8 mouse cellular contexts compared by ENCODE assay signal in genomic region chr19:41442608-41442969, GRCm38 (mm10). TPM values are rescaled to one million over a fixed set of nuclear protein-coding genes. Genes with fewer than 3 reads are reported as not detected.
DNase-seq lines count a peak whose midpoint lies in the region; ATAC-seq and TF ChIP-seq lines count a peak whose summit lies in the region.

No protein-coding gene starts in this region.

- no peaks in the 10 kb centered on the region for H3K36me3 ChIP-seq in E14TG2a.4 (ENCODE audit: insufficient read depth, low read length)
- no peaks in the 10 kb centered on the region for H3K36me3 ChIP-seq in embryonic facial prominence, embryonic 13.5 days
- H3K36me3 ChIP-seq in heart, embryonic 15.5 days, result no peaks in the 10 kb centered on the region
- H3K36me3 ChIP-seq in kidney, postnatal 0 days (ENCODE audit: insufficient read depth, low read length), result no peaks in the 10 kb centered on the region

- H3K27me3 ChIP-seq in E14TG2a.4 (ENCODE audit: insufficient read depth, low read length), result peaks cover 44% of the 10 kb centered on the region
- H3K27me3 ChIP-seq in embryonic facial prominence, embryonic 13.5 days, result peaks cover 11% of the 10 kb centered on the region
- H3K27me3 ChIP-seq in heart, embryonic 15.5 days, result peaks cover 18% of the 10 kb centered on the region
- H3K27me3 ChIP-seq in kidney, postnatal 0 days (ENCODE audit: insufficient read depth, low read length), result no peaks in the 10 kb centered on the region

- peak; percentile 99 for TF ChIP-seq CTCF in E14TG2a.4 (conservative IDR thresholded peaks at IDR 0.05; ENCODE audit: low read length)
- peak; percentile 79 for TF ChIP-seq CTCF in kidney, postnatal 0 days (IDR thresholded peaks at IDR 0.05; ENCODE audit: low read depth)

- peak overlapping the region; percentile 56 for H3K4me2 ChIP-seq in embryonic facial prominence, embryonic 13.5 days
- H3K4me2 ChIP-seq in heart, embryonic 15.5 days, result peak overlapping the region; percentile 70
- peak overlapping the region; percentile 46 for H3K4me2 ChIP-seq in kidney, postnatal 0 days (ENCODE audit: low read length)

- ATAC-seq in embryonic facial prominence, embryonic 13.5 days (ENCODE audit: insufficient number of reproducible peaks, insufficient read depth, low FRiP score, low TSS enrichment, low read depth), result no peak
- ATAC-seq in heart, embryonic 15.5 days (replicated peaks; ENCODE audit: insufficient number of reproducible peaks, insufficient read depth, low FRiP score, low read depth), result no peak
- no peak for ATAC-seq in kidney, postnatal 0 days (replicated peaks; ENCODE audit: low FRiP score, low read depth)

- 11% methylated on average over 6 of the region's 6 CpGs for WGBS in embryonic facial prominence, embryonic 13.5 days
- WGBS in heart, embryonic 15.5 days, result 9% methylated on average over 6 of the region's 6 CpGs
- 31% methylated on average over 6 of the region's 6 CpGs for WGBS in kidney, postnatal 0 days

- H3K9ac ChIP-seq in embryonic facial prominence, embryonic 13.5 days, result peak overlapping the region; percentile 17; the same call in 1 of the 2 replicates
- H3K9ac ChIP-seq in heart, embryonic 15.5 days, result peak overlapping the region; percentile 38; the same call in 1 of the 2 replicates
- no peak overlapping the region for H3K9ac ChIP-seq in kidney, postnatal 0 days (ENCODE audit: low read depth, low read length)

- peak; percentile 75 to 86 for DNase-seq in adrenal gland, adult (ENCODE audit: inconsistent age in 2 of 2, low spot score in 1 of 2)
- DNase-seq in kidney, postnatal 0 days (ENCODE audit: low spot score), result peak; percentile 55
- peak; percentile 55 for DNase-seq in lung, postnatal 25 days (ENCODE audit: low spot score)
- DNase-seq in right cerebral cortex, postnatal 25 days, result peak; percentile 24
- peak; percentile 67 for DNase-seq in yolk sac, embryonic 10.5 days (ENCODE audit: low spot score)

- H3K9me3 ChIP-seq in E14TG2a.4 (ENCODE audit: low read length), result no peaks in the 10 kb centered on the region
- no peaks in the 10 kb centered on the region for H3K9me3 ChIP-seq in embryonic facial prominence, embryonic 13.5 days
- H3K9me3 ChIP-seq in heart, embryonic 15.5 days (replicated peaks), result no peaks in the 10 kb centered on the region
- H3K9me3 ChIP-seq in kidney, postnatal 0 days (replicated peaks; ENCODE audit: low read length), result no peaks in the 10 kb centered on the region

- peaks cover 54% of the 10 kb centered on the region for H3K4me1 ChIP-seq in E14TG2a.4 (replicated peaks; ENCODE audit: low read depth, low read length)
- no peaks in the 10 kb centered on the region for H3K4me1 ChIP-seq in embryonic facial prominence, embryonic 13.5 days
- H3K4me1 ChIP-seq in heart, embryonic 15.5 days (replicated peaks), result peaks cover 7% of the 10 kb centered on the region
- 0 out of 2 replicates have a peak, but pooled peaks cover 8% of the 10 kb centered on the region for H3K4me1 ChIP-seq in kidney, postnatal 0 days (replicated peaks; ENCODE audit: insufficient read depth, low read length)

- H3K27ac ChIP-seq in embryonic facial prominence, embryonic 13.5 days, result no peak overlapping the region
- no peak overlapping the region for H3K27ac ChIP-seq in heart, embryonic 15.5 days
- no peak overlapping the region for H3K27ac ChIP-seq in kidney, postnatal 0 days

- H3K4me3 ChIP-seq in E14TG2a.4 (replicated peaks; ENCODE audit: low read length), result peak overlapping the region; percentile 35; the same call in 1 of the 2 replicates
- peak overlapping the region; percentile 34 for H3K4me3 ChIP-seq in embryonic facial prominence, embryonic 13.5 days
- H3K4me3 ChIP-seq in heart, embryonic 15.5 days, result peak overlapping the region; percentile 44
- peak overlapping the region; percentile 21 for H3K4me3 ChIP-seq in kidney, postnatal 0 days (replicated peaks; ENCODE audit: low read depth, low read length)

RNA-seq across cellular contexts. Expression of gene Lcor, which starts 39.8 kb away (rescaled TPM):
- 9.4 and 12.0 TPM in 2 replicates for polyA plus RNA-seq in embryonic facial prominence, embryonic 13.5 days (2015; fragmentation: Nextera tagmentation; extraction: Ambion mirVana)
- polyA plus RNA-seq in heart, embryonic 15.5 days (2015; fragmentation: Nextera tagmentation; extraction: Ambion mirVana), result 7.7 and 8.3 TPM in 2 replicates
- 14.0 and 14.7 TPM in 2 replicates for polyA plus RNA-seq in kidney, postnatal 0 days (2015; fragmentation: Nextera tagmentation; extraction: Ambion mirVana)

RNA-seq across cellular contexts. Expression of gene Pik3ap1, which starts 57.7 kb away (rescaled TPM):
- polyA plus RNA-seq in embryonic facial prominence, embryonic 13.5 days (2015; fragmentation: Nextera tagmentation; extraction: Ambion mirVana), result 1.8 and 1.9 TPM in 2 replicates
- polyA plus RNA-seq in heart, embryonic 15.5 days (2015; fragmentation: Nextera tagmentation; extraction: Ambion mirVana), result 1.3 and 2.8 TPM in 2 replicates
- 1.3 and 1.7 TPM in 2 replicates for polyA plus RNA-seq in kidney, postnatal 0 days (2015; fragmentation: Nextera tagmentation; extraction: Ambion mirVana)

Comparison
In these comparisons a context has a peak if more than half of its experiments do, and no peak if none do; other contexts are left out.
1. DNase-seq: peak in every context shown above with its lines; median percentile 80 in adrenal gland, adult; 67 in yolk sac, embryonic 10.5 days; 55 in kidney, postnatal 0 days; 55 in lung, postnatal 25 days; 24 in right cerebral cortex, postnatal 25 days.